Mouse (Mus musculus): ENCODE results near the gene Ifnar2. TPM values are rescaled to one million over a fixed set of nuclear protein-coding genes. Genes with fewer than 3 reads are reported as not detected.
A peak's percentile ranks its signal among the peaks of the same experiment; 100 is the strongest.

The Ifnar2 gene
- total RNA-seq, 2 experiments from 2014 or later: 14.6 to 15.2 TPM

- no peak for DNase-seq
- intact Hi-C loops (cut with DNase I; ENCODE audit: low total_unique reads): no loop called here
These were observed 9.7 kb downstream of the Ifnar2 start for GRCm38 (mm10) chr16:91382261-91382790.

GRCm38 (mm10) chr16:91384221-91384620, 11.6 kb downstream of the Ifnar2 start:
- no peak for DNase-seq
- intact Hi-C loops (cut with DNase I; ENCODE audit: low total_unique reads): no loop called here

GRCm38 (mm10) chr16:91385621-91386020, 13.0 kb downstream of the Ifnar2 start:
- intact Hi-C loops (cut with DNase I; ENCODE audit: low total_unique reads): no loop called here
- no peak for DNase-seq

- no peak for DNase-seq
- intact Hi-C loops (cut with DNase I; ENCODE audit: low total_unique reads): no loop called here
These were observed 14.0 kb downstream of the Ifnar2 start for GRCm38 (mm10) chr16:91386419-91387120.

- DNase-seq: no peak
- intact Hi-C loops (cut with DNase I; ENCODE audit: low total_unique reads): no loop called here
These were observed 14.5 kb downstream of the Ifnar2 start for GRCm38 (mm10) chr16:91387121-91387486.

- intact Hi-C loops (cut with DNase I; ENCODE audit: low total_unique reads): no loop called here
- no peak for DNase-seq
These were observed 17.5 kb downstream of the Ifnar2 start for GRCm38 (mm10) chr16:91390100-91390499.

- intact Hi-C loops (cut with DNase I; ENCODE audit: low total_unique reads): no loop called here
- DNase-seq: no peak
These were observed 18.8 kb downstream of the Ifnar2 start, which contains the start of gene Gm21970 for GRCm38 (mm10) chr16:91391421-91391820. Gene Gm21970 (plus strand): TSS chr16:91391721.

- intact Hi-C loops (cut with DNase I; ENCODE audit: low total_unique reads): no loop called here
- DNase-seq: no peak
These were observed 22.3 kb downstream of the Ifnar2 start for GRCm38 (mm10) chr16:91394826-91395410.

- intact Hi-C loops (cut with DNase I; ENCODE audit: low total_unique reads): no loop called here
- no peak for DNase-seq
These were observed 23.2 kb downstream of the Ifnar2 start for GRCm38 (mm10) chr16:91395633-91396392.

- no peak for DNase-seq
- intact Hi-C loops (cut with DNase I; ENCODE audit: low total_unique reads): no loop called here
These were observed 24.4 kb downstream of the Ifnar2 start for GRCm38 (mm10) chr16:91396844-91397537.

- intact Hi-C loops (cut with DNase I; ENCODE audit: low total_unique reads): no loop called here
- DNase-seq: no peak
These were observed 25.4 kb downstream of the Ifnar2 start for GRCm38 (mm10) chr16:91398030-91398429.

GRCm38 (mm10) chr16:91398944-91399343, 26.4 kb downstream of the Ifnar2 start:
- no peak for DNase-seq
- intact Hi-C loops (cut with DNase I; ENCODE audit: low total_unique reads): no loop called here

GRCm38 (mm10) chr16:91401569-91402165, 29.1 kb downstream of the Ifnar2 start:
- no peak for DNase-seq
- intact Hi-C loops (cut with DNase I; ENCODE audit: low total_unique reads): no loop called here

- DNase-seq: no peak
- intact Hi-C loops (cut with DNase I; ENCODE audit: low total_unique reads): no loop called here
These were observed 31.2 kb downstream of the Ifnar2 start for GRCm38 (mm10) chr16:91403784-91404183.

- intact Hi-C loops (cut with DNase I; ENCODE audit: low total_unique reads): no loop called here
- DNase-seq: no peak
These were observed 31.6 kb downstream of the Ifnar2 start for GRCm38 (mm10) chr16:91404187-91404586.

GRCm38 (mm10) chr16:91404828-91405577, 32.4 kb downstream of the Ifnar2 start:
- intact Hi-C loops (cut with DNase I; ENCODE audit: low total_unique reads): no loop called here
- DNase-seq: no peak

- intact Hi-C loops (cut with DNase I; ENCODE audit: low total_unique reads): no loop called here
- peak; percentile 82 for DNase-seq
These were observed 33.3 kb downstream of the Ifnar2 start, which contains the start of gene Il10rb for GRCm38 (mm10) chr16:91405640-91406584. Gene Il10rb (plus strand): TSS chr16:91406164.

Measured in gastrocnemius, postnatal 14 days (tissue).